In genomic region chr3:108085281-108085720, GRCm38 (mm10) we compare ENCODE assay signal across 8 mouse cellular contexts. TPM values are rescaled to one million over a fixed set of nuclear protein-coding genes. Genes with fewer than 3 reads are reported as not detected.
DNase-seq lines count a peak whose midpoint lies in the region; ATAC-seq and TF ChIP-seq lines count a peak whose summit lies in the region.

No protein-coding gene starts in this region.

- TF ChIP-seq POLR2A in myocyte (IDR thresholded peaks at IDR 0.05; ENCODE audit: insufficient read length, low read depth): peak; percentile 53

- peak overlapping the region; percentile 86 to 90 for H3K27ac ChIP-seq in heart, embryonic 14.5 days (replicated peaks in 1 of 2; ENCODE audit: control insufficient read depth in 1 of 2, insufficient read depth in 1 of 2, low read depth in 2 of 2, low read length in 2 of 2)
- H3K27ac ChIP-seq in liver, embryonic 11.5 days (ENCODE audit: low read depth, low read length): peak overlapping the region; percentile 98

- H3K36me3 ChIP-seq in heart, embryonic 14.5 days (ENCODE audit: control insufficient read depth, insufficient read depth, low read length): 0 out of 2 replicates have a peak, but pooled peaks cover 8% of the 10 kb centered on the region
- H3K36me3 ChIP-seq in liver, embryonic 11.5 days (ENCODE audit: control insufficient read depth, insufficient read depth, low read length): peaks cover 9% of the 10 kb centered on the region; the same call in 1 of the 2 replicates
- H3K36me3 ChIP-seq in myocyte (ENCODE audit: control insufficient read depth, insufficient read depth): no peaks in the 10 kb centered on the region
- no peaks in the 10 kb centered on the region for H3K36me3 ChIP-seq in splenic B cell, adult 2 months (ENCODE audit: control insufficient read depth, insufficient read depth, low read length, poor library complexity, severe bottlenecking)

- DNase-seq in CD8-positive naive resting alpha-beta T cell, adult 2 months (ENCODE audit: low read depth in 2 of 2, low spot score in 2 of 2): peak; percentile 67 to 73
- peak; percentile 62 for DNase-seq in c-Kit-negative CD71-positive TER-119-positive erythroid progenitor cells, embryonic 14.5 days (ENCODE audit: low read depth, low spot score)
- peak; percentile 69 for DNase-seq in fibroblast of lung, adult 2 months (ENCODE audit: low read depth)
- DNase-seq in kidney, postnatal 10 days: peak; percentile 98
- peak; percentile 91 for DNase-seq in liver, embryonic 11.5 days (ENCODE audit: low spot score)
- DNase-seq in splenic B cell, adult 2 months (ENCODE audit: low read depth, low spot score): peak; percentile 69

- peaks cover 35% of the 10 kb centered on the region for H3K79me2 ChIP-seq in myocyte (ENCODE audit: control insufficient read depth, insufficient read depth)

- H3K4me3 ChIP-seq in heart, embryonic 14.5 days (ENCODE audit: control insufficient read depth in 1 of 2, insufficient read depth in 1 of 2, low read depth in 1 of 2, low read length in 2 of 2): peak overlapping the region; percentile 69 to 76
- peak overlapping the region; percentile 92 for H3K4me3 ChIP-seq in liver, embryonic 11.5 days (ENCODE audit: low read depth, low read length)
- peak overlapping the region; percentile 89 for H3K4me3 ChIP-seq in myocyte

- H3K27me3 ChIP-seq in heart, embryonic 14.5 days (ENCODE audit: control insufficient read depth, insufficient read depth, low read length): no peaks in the 10 kb centered on the region
- no peaks in the 10 kb centered on the region for H3K27me3 ChIP-seq in liver, embryonic 11.5 days (replicated peaks; ENCODE audit: control insufficient read depth, insufficient read depth, low read length)
- H3K27me3 ChIP-seq in myocyte (ENCODE audit: control insufficient read depth, insufficient read depth, insufficient read length): no peaks in the 10 kb centered on the region
- no peaks in the 10 kb centered on the region for H3K27me3 ChIP-seq in splenic B cell, adult 2 months (ENCODE audit: control insufficient read depth, insufficient read depth, low read length, poor library complexity, severe bottlenecking)

- H3K4me1 ChIP-seq in heart, embryonic 14.5 days (ENCODE audit: control insufficient read depth in 2 of 2, insufficient read depth in 2 of 2, low read length in 2 of 2): peaks cover 39 to 55% of the 10 kb centered on the region in 2 experiments
- peaks cover 49% of the 10 kb centered on the region for H3K4me1 ChIP-seq in liver, embryonic 11.5 days (replicated peaks; ENCODE audit: control insufficient read depth, insufficient read depth, low read length)

- peak overlapping the region; percentile 81 for H3K9ac ChIP-seq in heart, embryonic 14.5 days (ENCODE audit: low read length)
- peak overlapping the region; percentile 97 for H3K9ac ChIP-seq in liver, embryonic 11.5 days (ENCODE audit: low read depth, low read length)

- H3K4me2 ChIP-seq in heart, embryonic 14.5 days (ENCODE audit: low read length): peak overlapping the region; percentile 94
- H3K4me2 ChIP-seq in liver, embryonic 11.5 days: peak overlapping the region; percentile 83
- H3K4me2 ChIP-seq in myocyte (ENCODE audit: low read depth): peak overlapping the region; percentile 74

- H3ac ChIP-seq in myocyte (ENCODE audit: control insufficient read depth, insufficient read length): peak overlapping the region; percentile 16

- H3K9me3 ChIP-seq in heart, embryonic 14.5 days (ENCODE audit: control insufficient read depth, low read length): no peaks in the 10 kb centered on the region
- no peaks in the 10 kb centered on the region for H3K9me3 ChIP-seq in liver, embryonic 11.5 days (ENCODE audit: control insufficient read depth, low read length)

- peak; percentile 85 for ATAC-seq in heart, embryonic 14.5 days (ENCODE audit: insufficient number of reproducible peaks, insufficient read depth, low FRiP score, low read depth)
- ATAC-seq in liver, embryonic 11.5 days (replicated peaks; ENCODE audit: low FRiP score): peak; percentile 81

- WGBS in heart, embryonic 14.5 days: 2% methylated on average over 13 of the region's 14 CpGs
- WGBS in liver, embryonic 11.5 days: under 1% methylated on average over 14 of the region's 14 CpGs

TF ChIP-seq in myocyte, 11 proteins besides CTCF, POLR2A, EP300 and RAD21:
- peak; percentile 67 for TF ChIP-seq POLR2AphosphoS2 (IDR thresholded peaks at IDR 0.05; ENCODE audit: insufficient read length, low read depth)
- no peak for TF ChIP-seq MAX (IDR thresholded peaks at IDR 0.05; ENCODE audit: low read depth)
TF ChIP-seq in myocyte: peak in this region for 1.

RNA-seq across cellular contexts. Expression of gene Ampd2, which starts 1.1 kb away (rescaled TPM):
- 15.3 and 20.3 TPM in 2 replicates for polyA plus RNA-seq in heart, embryonic 14.5 days (2014; fragmentation: Nextera tagmentation; extraction: Ambion mirVana)
- polyA plus RNA-seq in liver, embryonic 11.5 days (2014; fragmentation: Nextera tagmentation; extraction: Ambion mirVana): 119 and 123 TPM in 2 replicates
- 32.6 TPM for polyA plus RNA-seq in myocyte (2012; fragmentation: generic; extraction: Trizol)

RNA-seq across cellular contexts. Expression of gene Gnat2, which starts 7.3 kb away (rescaled TPM):
- 0.59 and 0.73 TPM in 2 replicates for polyA plus RNA-seq in heart, embryonic 14.5 days (2014; fragmentation: Nextera tagmentation; extraction: Ambion mirVana)
- polyA plus RNA-seq in liver, embryonic 11.5 days (2014; fragmentation: Nextera tagmentation; extraction: Ambion mirVana): 4.2 and 5.4 TPM in 2 replicates
- 0.90 TPM for polyA plus RNA-seq in myocyte (2012; fragmentation: generic; extraction: Trizol)

RNA-seq across cellular contexts. Expression of gene Gstm4, which starts 40.6 kb away (rescaled TPM):
- polyA plus RNA-seq in heart, embryonic 14.5 days (2014; fragmentation: Nextera tagmentation; extraction: Ambion mirVana): 15.6 and 17.4 TPM in 2 replicates
- 21.2 and 22.8 TPM in 2 replicates for polyA plus RNA-seq in liver, embryonic 11.5 days (2014; fragmentation: Nextera tagmentation; extraction: Ambion mirVana)
- polyA plus RNA-seq in myocyte (2012; fragmentation: generic; extraction: Trizol): 0.52 TPM

Comparison
In these comparisons a context has a peak if more than half of its experiments do, and no peak if none do; other contexts are left out.
1. Peak in every context shown above with its lines: DNase-seq, ATAC-seq, H3K4me3 ChIP-seq and H3K27ac ChIP-seq.
2. RNA of gene Gstm4, which starts 40.6 kb away (polyA plus RNA-seq): 21.2 to 22.8 TPM in liver, embryonic 11.5 days and 15.6 to 17.4 TPM in heart, embryonic 14.5 days; 0.52 TPM in myocyte (single experiment); every median in the first group is over 10 times any median in the second.